Mouse (Mus musculus): ENCODE measurements at regions not wholly inside any gene's neighbourhood (a gene's known extent, or its start where the extent isn't known, plus 50 kb on each side); places are given as distances from the start of the nearest gene placed in this dataset.

- DNase-seq (ENCODE audit: low spot score in 2 of 2) = no peak
Measured at GRCm38 (mm10) chr9:43975405-43975804, 67.8 kb upstream of the Thy1 start.

GRCm38 (mm10) chr9:43976366-43976765 lies 66.8 kb upstream of the Thy1 start:
- no peak for DNase-seq (ENCODE audit: low spot score in 2 of 2)

DNA sequence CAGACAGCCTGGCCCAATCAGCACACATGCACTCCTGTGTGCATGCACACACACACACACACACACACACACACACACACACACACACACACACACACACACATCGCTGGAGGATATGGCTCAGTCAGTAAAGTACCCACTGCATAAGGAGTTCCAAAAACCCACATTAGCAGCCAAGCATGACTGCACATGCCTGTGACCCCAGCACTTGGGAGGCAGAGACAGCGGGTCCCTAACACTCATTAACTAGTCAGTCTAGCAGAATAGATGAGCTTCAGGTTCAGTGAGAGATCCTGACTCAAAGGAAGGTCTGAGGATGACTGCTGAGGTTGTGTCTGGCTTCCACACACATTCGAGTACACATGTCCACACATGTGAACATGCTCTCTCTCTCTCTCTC lies 65.4 kb upstream of the Thy1 start:
- DNase-seq (ENCODE audit: low spot score in 2 of 2) = no peak

DNA sequence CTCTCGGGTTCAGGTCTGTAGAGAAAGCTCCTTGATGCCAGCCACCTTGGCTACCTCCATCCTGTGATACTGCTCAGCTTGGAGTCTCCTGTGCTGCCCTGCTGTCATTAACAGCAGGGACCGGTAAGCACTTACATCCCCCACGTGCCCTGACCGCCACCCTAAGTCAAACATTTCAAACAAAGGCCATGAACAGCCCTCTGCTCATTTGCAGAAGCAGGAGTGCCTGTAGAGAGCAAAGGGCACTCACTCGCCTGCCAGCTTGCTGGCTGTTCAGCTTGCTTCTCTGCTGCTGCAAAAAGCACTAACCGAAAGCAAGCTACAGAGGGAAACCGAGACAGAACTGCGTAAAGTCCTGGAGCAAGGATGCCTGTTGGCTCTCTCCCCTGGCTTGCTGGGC lies 61.8 kb upstream of the Thy1 start:
- no peak for DNase-seq (ENCODE audit: low spot score in 2 of 2)

GRCm38 (mm10) chr9:43982359-43982889 lies 60.8 kb upstream of the Thy1 start:
- no peak for DNase-seq (ENCODE audit: low spot score in 2 of 2)

- no peak for DNase-seq (ENCODE audit: low spot score in 2 of 2)
Measured at GRCm38 (mm10) chr9:43983220-43983619, 60.0 kb upstream of the Thy1 start.

- DNase-seq (ENCODE audit: low spot score in 2 of 2) = peak; percentile 82 to 83
Measured at GRCm38 (mm10) chr9:43984181-43985062, 58.8 kb upstream of the Thy1 start.

DNA sequence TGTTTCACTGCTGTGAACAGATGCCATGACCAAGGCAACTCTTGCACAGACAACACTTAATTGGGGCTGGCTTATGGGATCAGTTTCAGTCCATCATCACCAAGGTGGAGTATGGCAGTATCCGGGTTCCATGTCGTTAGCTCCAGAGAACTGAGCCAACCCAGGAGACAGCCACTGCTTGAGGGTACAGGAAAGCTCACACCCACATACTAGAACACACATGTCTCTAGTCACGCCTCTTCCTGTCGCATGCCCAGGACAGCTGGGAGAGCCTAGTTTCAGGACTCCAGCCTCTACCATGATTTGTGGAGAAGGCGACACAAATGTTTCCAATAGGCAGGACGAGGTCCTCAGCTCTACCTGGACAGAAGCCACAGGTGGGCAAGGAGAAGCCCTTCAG lies 55.2 kb upstream of the Thy1 start:
- DNase-seq (ENCODE audit: low spot score in 2 of 2) = no peak

- peak in 1 of 2 experiments; percentile 36 for DNase-seq (ENCODE audit: low spot score in 2 of 2)
Measured at GRCm38 (mm10) chr9:43988981-43989860, 54.0 kb upstream of the Thy1 start.

DNA sequence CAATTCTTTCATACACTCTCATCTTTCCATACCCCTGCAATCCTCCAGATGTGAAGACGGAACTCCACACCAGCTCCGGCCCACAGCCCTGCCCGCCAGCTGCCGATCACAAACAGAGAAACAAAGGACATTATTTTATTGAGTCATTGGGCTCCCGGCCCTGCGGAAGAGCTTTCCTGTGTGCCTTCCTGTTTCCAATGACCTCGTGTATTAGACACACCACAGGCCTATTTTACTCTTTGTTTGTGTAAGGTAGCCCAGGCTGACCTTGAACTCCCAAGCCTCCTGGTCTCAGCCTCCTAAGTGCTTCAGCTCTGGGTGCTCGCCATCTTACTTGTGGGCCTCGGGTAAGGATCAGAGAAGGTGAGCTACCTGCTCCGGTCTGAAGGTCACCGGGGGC lies 53.1 kb upstream of the Thy1 start:
- DNase-seq (ENCODE audit: low spot score in 2 of 2) = no peak

- DNase-seq (ENCODE audit: low spot score in 2 of 2) = no peak
Measured at GRCm38 (mm10) chr9:43993221-43993976, 49.8 kb upstream of the Thy1 start.

All from adrenal gland, adult 18-20 months (tissue).